Mouse (Mus musculus) retina, embryonic 14.5 days (tissue): ENCODE measurements around the gene Snx9.

ENCODE experiments used
- DNase-seq: peaks from one replicate; pipeline ENCODE4 v3.0.0-alpha.2; 2015; ENCODE audit warnings: low spot score

The Snx9 gene

GRCm38 (mm10) chr17:5885474-5885873 lies 44.3 kb downstream of the Snx9 start:
- no peak for DNase-seq

GRCm38 (mm10) chr17:5886181-5886810 lies 45.2 kb downstream of the Snx9 start:
- DNase-seq, result no peak

DNA sequence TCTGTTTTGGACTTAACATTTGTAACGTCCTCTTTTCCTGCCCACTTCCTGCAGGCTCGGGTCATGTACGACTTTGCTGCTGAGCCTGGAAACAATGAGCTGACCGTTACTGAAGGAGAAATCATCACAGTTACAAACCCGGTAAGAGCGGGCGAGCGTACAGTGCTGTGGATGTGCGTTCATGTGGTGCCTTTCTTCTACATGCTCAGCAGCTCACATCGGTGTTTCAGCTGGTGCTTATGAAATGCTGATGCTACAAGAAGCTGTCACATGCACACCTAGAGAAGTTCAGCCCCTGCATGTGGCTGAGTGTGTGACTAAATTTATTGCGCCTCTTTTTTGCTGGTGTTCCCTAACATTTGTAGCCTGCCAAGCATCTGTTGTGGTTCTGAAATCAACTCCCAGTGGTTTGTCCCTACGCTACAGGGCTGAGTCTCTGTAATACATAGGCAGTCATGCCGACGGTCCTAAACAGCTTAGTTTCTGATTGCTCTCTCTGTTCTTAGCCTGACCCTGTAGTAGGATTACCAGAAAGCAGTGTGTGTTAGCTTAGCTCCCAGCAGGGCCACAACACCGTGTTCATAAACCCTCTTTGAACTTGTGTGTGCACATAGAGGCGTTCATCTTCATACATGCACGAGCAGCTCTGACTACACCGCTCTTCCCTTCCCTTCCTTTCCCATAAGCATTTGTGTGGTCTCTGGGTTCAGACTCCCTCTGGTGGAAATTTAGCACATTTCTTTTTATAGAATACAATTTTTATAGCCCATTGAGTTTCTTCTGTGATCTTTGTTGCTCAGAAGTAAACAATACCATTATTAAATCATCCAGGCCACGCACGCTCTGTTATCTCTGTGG lies 46.0 kb downstream of the Snx9 start:
- DNase-seq, result peak; percentile 67

DNA sequence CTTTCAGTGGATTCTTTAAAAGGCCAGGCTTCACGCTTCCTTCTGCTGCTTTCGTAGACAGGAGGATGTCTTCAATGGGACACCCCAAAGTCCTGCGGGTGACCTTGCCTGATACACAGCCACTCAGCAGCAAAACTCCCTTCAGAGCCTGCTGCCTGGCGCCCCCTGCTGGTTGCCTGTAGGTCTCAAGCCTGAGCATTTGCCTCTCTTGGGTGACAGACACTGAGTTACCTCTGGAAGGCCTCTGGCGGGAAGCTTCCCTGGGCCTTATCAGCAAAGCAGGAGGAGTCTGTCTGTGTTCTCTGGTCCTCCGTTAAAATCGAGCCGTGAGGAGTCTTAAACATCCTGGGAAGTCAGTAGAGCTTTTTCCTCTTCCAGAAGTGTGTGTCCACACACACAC lies 49.3 kb downstream of the Snx9 start:
- peak; percentile 81 for DNase-seq

DNA sequence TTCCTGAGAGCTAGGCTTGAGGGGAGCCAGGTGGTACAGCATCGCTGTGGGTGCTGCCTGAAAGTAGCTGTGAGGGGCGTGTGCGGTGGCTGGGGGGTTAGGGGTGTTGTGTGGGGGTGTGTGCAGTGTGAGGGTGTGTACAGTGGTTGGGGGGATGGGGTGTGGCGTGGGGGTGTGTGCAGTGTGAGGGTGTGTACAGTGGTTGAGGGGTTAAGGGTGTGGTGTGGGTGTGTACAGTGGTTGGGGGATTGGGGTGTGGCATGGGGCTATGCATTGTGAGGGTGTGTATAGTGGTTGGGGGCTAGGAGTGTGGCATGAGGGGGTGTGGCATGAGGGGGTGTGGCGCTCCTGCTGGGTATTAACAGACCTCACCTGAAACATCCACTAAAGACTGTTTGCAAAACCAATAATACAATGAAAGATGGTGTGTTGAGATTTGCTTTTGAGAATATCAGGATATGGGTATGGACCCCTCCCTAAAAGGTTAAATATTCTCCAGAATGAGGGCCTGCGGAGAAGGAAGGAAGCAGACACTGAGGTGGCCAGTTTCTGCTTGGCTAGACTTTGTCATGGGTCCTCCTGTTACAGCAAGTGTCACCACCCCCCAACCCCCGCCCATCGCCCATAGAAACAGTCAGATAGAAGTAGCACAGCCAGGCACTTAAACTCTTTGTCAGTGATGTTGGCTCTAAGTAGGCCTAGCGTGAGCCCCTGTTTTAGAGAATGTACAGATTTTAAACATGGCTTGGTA lies 51.0 kb downstream of the Snx9 start:
- no peak for DNase-seq

DNA sequence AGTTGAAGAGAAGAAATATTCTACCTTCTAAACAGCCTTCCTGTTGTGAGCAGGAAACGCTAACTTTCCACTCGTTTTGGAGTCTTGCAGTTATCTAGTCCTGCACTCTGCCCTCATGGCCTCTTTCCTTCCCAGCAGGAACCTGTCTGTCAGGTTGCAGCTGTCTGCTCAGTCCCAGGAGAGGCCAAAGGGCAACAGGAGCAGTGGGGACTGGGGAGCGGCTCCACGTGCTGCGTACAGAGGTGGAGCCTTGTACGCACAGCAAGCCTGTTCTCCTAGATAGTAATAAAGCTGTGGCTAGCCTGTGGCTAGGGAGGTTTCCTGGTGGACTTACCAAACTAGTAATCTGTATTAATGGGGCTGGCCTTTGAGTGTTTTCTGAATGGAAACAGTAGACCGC lies 52.0 kb downstream of the Snx9 start:
- DNase-seq, result peak; percentile 34

DNA sequence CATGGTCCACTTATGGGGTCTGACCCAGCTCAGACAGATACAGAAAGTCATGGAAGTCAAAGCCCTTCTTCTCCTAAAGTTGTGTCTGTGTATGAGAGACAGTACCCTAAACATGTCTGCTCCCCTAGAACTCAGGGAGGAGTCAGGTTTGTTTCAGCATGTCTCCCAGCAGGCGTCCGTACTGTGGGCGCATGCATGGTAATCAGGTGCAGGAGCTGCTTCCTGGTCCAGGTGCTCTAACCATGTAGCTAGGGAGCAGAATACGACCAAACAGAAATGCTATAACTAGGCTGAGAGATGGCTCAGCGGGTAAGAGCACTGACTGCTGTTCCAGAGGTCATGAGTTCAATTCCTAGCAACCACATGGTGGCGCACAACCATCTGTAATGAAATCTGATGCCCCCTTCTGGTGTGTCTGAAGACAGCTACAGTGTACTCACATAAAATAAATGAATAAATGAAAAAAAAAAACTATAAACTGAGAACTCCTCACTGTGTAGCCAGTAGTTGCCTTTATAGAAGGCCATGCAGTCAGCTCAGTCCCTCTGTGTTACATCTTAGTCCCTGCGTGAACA lies 52.5 kb downstream of the Snx9 start:
- no peak for DNase-seq

- no peak for DNase-seq
Observed at GRCm38 (mm10) chr17:5896066-5896465, 54.9 kb downstream of the Snx9 start.

GRCm38 (mm10) chr17:5896607-5897006 lies 55.5 kb downstream of the Snx9 start:
- DNase-seq, result no peak

DNA sequence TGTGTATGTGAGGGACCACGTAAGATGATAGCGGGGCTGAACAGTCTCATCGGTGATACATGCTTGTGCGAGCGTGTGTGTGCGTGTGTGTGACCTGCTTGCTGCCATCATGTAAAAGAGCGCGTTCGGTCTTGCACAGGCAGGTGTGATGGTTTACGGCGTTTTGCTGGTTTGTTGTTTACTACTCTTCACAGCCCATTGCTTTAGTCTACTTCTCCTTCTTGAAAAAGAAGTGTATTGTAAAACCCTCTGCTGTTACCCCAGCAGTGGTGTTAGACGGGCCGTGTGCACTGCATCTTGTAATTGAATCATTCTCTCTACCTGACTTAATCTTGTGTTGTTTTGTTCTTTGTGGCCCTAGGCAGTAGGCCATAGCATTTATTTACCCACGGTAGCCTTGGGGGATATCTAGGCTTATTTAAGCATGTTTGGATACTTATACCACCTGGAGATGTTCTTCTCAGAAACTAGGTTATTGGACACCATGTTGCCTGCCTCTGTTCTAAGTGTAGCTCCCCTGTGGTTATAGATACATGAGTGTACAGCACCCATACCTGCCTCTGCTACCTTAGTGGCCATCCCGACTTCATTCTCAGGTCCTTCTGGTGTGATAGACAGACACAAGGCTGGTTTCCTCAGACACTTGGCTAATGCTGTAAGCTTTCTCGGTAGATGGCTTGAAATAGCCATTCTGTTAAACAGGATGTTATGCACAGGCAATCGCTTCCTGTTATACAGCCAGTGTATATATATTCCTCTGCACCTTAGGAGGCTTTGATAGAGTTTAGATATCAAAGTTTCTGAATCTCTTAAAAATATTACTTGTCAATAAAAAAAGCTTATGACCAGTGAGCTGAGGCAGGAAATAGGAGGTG lies 56.4 kb downstream of the Snx9 start:
- no peak for DNase-seq

- DNase-seq, result no peak
Observed at GRCm38 (mm10) chr17:5899251-5899650, 58.1 kb downstream of the Snx9 start.

- no peak for DNase-seq
Observed at GRCm38 (mm10) chr17:5901381-5901780, 60.3 kb downstream of the Snx9 start.

GRCm38 (mm10) chr17:5903630-5904301 lies 62.6 kb downstream of the Snx9 start:
- DNase-seq, result no peak

- no peak for DNase-seq
Observed at GRCm38 (mm10) chr17:5909681-5910080, 68.6 kb downstream of the Snx9 start.

DNA sequence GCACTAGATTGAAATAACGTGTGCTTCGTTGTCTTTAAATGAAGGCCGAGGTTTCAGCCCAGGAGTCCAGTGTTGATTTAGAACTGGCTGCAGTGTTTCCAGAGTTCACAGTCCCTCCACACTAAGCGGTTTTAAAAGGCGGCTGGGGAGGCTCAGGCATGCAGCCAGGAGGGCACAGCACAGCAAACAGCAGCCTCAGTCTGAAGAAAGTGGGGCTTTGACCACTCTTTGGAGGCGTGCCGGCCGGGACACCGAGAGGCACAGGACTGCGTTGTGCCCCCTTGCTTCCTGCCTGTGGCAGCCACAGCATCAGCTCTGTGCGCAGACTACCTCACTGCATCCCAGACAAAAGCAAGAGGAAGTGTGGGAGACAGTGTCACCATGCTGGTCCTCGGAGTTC lies 70.5 kb downstream of the Snx9 start:
- DNase-seq, result no peak

- no peak for DNase-seq
Observed at GRCm38 (mm10) chr17:5912797-5913196, 71.7 kb downstream of the Snx9 start.

GRCm38 (mm10) chr17:5914217-5914616 lies 73.1 kb downstream of the Snx9 start:
- DNase-seq, result no peak

DNA sequence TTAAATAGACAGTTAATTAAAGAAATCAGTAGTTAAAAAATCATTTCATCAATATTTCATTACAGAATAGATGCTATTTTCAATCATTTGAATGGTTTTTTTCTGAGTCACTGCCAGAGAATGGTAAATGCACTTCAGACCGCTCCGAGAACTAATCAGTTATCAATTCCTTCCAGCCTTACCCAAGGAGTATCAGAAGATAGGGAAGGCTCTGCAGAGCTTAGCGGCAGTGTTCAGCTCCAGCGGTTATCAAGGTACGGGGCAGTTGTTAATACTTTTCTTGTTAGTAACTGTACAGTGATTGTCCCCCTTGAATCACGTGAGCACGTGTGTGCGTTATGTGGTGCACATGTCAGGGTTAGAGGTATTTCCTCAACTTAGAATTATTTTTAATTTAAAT lies 80.8 kb downstream of the Snx9 start:
- no peak for DNase-seq

DNA sequence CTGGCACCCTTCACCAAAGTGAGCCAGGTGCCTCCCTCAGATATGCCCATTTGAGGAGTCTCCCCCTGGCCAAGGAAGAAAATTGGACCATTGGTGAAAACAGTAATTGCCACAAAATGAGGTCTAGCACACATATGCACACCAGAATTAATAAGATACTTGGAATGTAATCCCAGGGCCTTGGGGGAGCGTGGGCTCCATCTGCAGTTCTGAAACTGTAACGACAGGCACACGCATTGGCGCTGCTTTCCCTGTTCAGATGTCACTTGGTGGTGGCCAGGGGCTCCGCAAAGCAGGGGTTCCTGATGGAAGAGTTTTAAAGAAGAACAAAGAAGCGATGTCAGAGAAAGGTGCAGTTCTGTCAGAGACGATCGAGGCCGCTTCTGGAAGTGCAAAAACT lies 82.2 kb downstream of the Snx9 start:
- DNase-seq, result peak; percentile 67

DNA sequence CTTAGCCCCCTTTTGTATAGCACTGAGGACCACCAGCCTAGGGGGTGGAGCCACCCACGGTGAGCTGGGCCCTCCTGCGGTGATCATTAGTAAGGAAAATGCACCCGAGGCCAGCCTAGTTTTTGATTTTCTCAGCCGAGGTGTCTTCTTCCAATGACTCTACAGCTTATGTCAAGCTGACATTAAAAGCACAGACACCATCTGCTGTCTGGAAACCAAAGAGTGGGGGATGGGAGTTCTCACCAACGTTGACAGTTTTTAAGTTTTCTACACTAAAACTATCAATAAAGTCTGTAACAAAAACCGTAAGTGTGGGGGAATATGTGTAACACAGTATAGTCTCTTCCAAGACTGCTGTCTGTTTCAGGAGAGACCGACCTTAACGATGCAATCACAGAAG lies 83.1 kb downstream of the Snx9 start:
- peak; percentile 3 for DNase-seq

GRCm38 (mm10) chr17:5926710-5927109 lies 85.6 kb downstream of the Snx9 start:
- DNase-seq, result no peak
